Mouse (Mus musculus) neural tube, embryonic 12.5 days (tissue): ENCODE data around the gene Slc39a11. TPM values are rescaled to one million over a fixed set of nuclear protein-coding genes. Genes with fewer than 3 reads are reported as not detected.

Experiments used
- ATAC-seq: fragments of 200-750 bp; cut with Nextera tagmentation; 2 replicates; pipeline ENCODE4 v1.8.0; 2017; ENCODE audit warnings: low read depth, mild to moderate bottlenecking, moderate TSS enrichment, moderate library complexity; ENCODE audit not compliant: low FRiP score
- H3K27ac ChIP-seq: fragments of 300-500 bp; sonication (generic); 2 replicates; pipeline ENCODE4 v1.5.1; 2016
- H3K27me3 ChIP-seq: fragments of 300-500 bp; sonication (generic); replicated peaks from 2 replicates; pipeline ENCODE4 v1.6.1; 2016; ENCODE audit warnings: mild to moderate bottlenecking
- H3K36me3 ChIP-seq: fragments of 300-500 bp; sonication (generic); 2 replicates; pipeline ENCODE4 v1.6.1; 2016; ENCODE audit warnings: mild to moderate bottlenecking
- H3K4me1 ChIP-seq: fragments of 300-500 bp; sonication (generic); 2 replicates; pipeline ENCODE4 v1.6.1; 2016
- H3K4me2 ChIP-seq: fragments of 300-500 bp; sonication (generic); replicated peaks from 2 replicates; pipeline ENCODE4 v1.6.1; 2016; ENCODE audit warnings: mild to moderate bottlenecking
- H3K4me3 ChIP-seq: fragments of 300-500 bp; sonication (generic); 2 replicates; pipeline ENCODE4 v1.5.1; 2016
- H3K9ac ChIP-seq: fragments of 300-500 bp; sonication (generic); 2 replicates; pipeline ENCODE4 v1.6.1; 2016; ENCODE audit warnings: mild to moderate bottlenecking
- H3K9me3 ChIP-seq: fragments of 300-500 bp; sonication (generic); 2 replicates; pipeline ENCODE4 v1.6.1; 2016; ENCODE audit warnings: mild to moderate bottlenecking
- WGBS: fragments of 180-500 bp; shearing (Covaris S2); methylation state at CpG from one replicate; pipeline ENCODE4 v1.1.7; 2016; 5-methylcytosine and 5-hydroxymethylcytosine counted together
- polyA plus RNA-seq: library from polyadenylated mRNA; unstranded; fragments of >200 nt; fragmentation: Nextera tagmentation; extraction: Ambion mirVana; gene quantifications from 2 replicates; pipeline ENCODE4 v1.2.1, GENCODE M21; 2016

The Slc39a11 gene
- polyA plus RNA-seq, 1 experiment from 2014 or later = 26.1 TPM

GRCm38 (mm10) chr11:113355932-113356331 is 293.9 kb downstream of the Slc39a11 start:
- Histone ChIP-seq H3K4me3 (no peak overlapping the region), H3K4me1 (no peaks in the 10 kb centered on the region), H3K4me2 (no peak overlapping the region), H3K36me3 (no peaks in the 10 kb centered on the region), H3K9ac (no peak overlapping the region), H3K27me3 (no peaks in the 10 kb centered on the region), H3K9me3 (no peaks in the 10 kb centered on the region), H3K27ac (no peak overlapping the region)
- WGBS = 60% methylated on average over 5 of the region's 5 CpGs
- ATAC-seq = no peak

DNA sequence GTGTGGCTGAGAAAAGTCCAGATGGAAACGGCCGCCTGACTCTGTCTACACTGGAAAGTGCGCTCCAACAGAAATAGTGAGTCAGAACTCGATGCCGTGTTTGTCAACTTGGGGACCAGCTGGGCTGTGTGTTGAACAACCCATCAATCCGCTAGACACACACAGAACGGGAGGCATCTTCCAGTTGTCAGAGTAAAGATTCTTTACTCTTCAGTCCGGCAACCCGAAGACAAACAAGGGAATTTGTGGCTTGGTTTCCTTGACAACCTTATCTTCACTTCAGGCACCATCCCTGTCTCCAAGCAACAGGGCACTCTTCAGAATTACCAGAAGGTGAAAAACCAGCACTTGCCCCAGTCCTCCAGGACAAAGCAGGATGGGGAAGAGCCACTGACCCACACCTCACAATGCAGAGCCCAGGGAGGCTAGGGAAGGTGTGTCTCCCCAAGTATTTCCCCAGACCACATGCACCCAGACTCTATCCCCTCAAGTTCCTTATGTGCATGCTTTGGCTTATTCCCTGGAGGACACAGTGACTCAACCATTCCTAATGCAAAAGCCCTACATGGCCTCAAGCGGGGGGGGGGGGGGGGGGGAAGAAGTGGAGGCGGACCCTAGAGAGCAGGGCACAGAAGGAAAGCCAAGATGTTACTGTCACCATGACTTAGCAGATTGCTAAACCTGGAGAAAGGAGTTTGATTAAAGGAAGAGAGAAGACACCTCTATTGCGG is 297.6 kb downstream of the Slc39a11 start:
- 56% methylated on average over 12 of the region's 12 CpGs for WGBS
- no peak overlapping the region for H3K9ac ChIP-seq
- no peaks in the 10 kb centered on the region for H3K4me1 ChIP-seq
- H3K27me3 ChIP-seq = no peaks in the 10 kb centered on the region
- peaks cover 11% of the 10 kb centered on the region; the same call in 1 of the 2 replicates for H3K9me3 ChIP-seq
- ATAC-seq = no peak
- H3K4me3 ChIP-seq = no peak overlapping the region
- H3K27ac ChIP-seq = no peak overlapping the region
- H3K36me3 ChIP-seq = no peaks in the 10 kb centered on the region
- no peak overlapping the region for H3K4me2 ChIP-seq

DNA sequence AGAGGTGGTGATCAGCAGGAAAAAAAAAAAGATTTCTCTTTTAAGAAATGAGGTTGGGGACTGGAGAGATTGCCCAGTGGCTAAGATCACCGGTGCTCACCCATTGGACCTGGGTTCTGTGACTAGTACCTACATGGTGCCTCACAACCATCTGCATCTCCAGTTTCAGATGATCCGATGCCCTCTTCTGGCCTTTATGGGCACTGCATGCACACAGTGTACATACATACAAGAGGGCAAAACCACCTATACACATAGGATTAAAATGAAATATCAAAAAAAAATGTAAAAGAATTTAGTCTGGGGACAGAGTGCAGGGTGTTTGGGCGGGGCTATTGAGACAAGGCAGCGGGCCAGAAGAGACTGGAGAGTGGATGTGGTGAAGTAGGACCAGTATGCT is 299.3 kb downstream of the Slc39a11 start:
- Histone ChIP-seq H3K27ac (no peak overlapping the region), H3K27me3 (no peaks in the 10 kb centered on the region), H3K36me3 (no peaks in the 10 kb centered on the region), H3K4me3 (no peak overlapping the region), H3K4me1 (no peaks in the 10 kb centered on the region), H3K4me2 (no peak overlapping the region), H3K9ac (no peak overlapping the region), H3K9me3 (peaks cover 11% of the 10 kb centered on the region; the same call in 1 of the 2 replicates)
- WGBS = 94% methylated on average over 4 of the region's 4 CpGs
- no peak for ATAC-seq

- Histone ChIP-seq H3K27ac (no peak overlapping the region; the same call in 1 of the 2 replicates), H3K4me2 (no peak overlapping the region), H3K36me3 (no peaks in the 10 kb centered on the region), H3K9ac (no peak overlapping the region), H3K4me3 (no peak overlapping the region), H3K9me3 (peaks cover 11% of the 10 kb centered on the region; the same call in 1 of the 2 replicates), H3K27me3 (no peaks in the 10 kb centered on the region), H3K4me1 (no peaks in the 10 kb centered on the region)
- ATAC-seq = no peak
- WGBS = 73% methylated on average over 9 of the region's 9 CpGs
Observed at GRCm38 (mm10) chr11:113346895-113347514, 302.9 kb downstream of the Slc39a11 start.

GRCm38 (mm10) chr11:113339770-113340169 is 310.1 kb downstream of the Slc39a11 start:
- Histone ChIP-seq H3K9ac (no peak overlapping the region), H3K4me3 (no peak overlapping the region), H3K27me3 (no peaks in the 10 kb centered on the region), H3K9me3 (no peaks in the 10 kb centered on the region), H3K4me1 (0 out of 2 replicates have a peak, but pooled peaks cover under 1% of the 10 kb centered on the region), H3K4me2 (no peak overlapping the region), H3K36me3 (no peaks in the 10 kb centered on the region), H3K27ac (no peak overlapping the region)
- no peak for ATAC-seq
- 86% methylated on average over 8 of the region's 8 CpGs for WGBS

DNA sequence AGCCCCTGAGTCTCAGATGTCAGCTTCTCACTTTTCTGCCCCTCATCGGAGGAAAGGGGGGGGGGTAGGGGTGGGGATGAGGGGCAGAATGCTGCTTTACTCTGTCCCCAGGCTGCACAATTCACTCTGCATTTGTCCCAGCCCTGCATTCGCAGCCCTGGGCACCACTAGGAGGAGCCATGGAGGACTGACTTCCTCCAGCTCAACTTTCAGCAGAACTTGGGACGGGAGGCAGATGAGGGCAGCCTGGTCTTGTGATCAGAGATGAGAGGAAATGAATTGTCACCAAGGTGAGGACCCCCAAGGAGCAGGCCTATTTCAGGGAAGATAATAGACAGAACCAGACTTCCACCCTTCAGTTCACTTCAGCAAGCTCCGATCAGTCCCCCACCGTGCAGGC is 311.3 kb downstream of the Slc39a11 start:
- H3K27me3 ChIP-seq = no peaks in the 10 kb centered on the region
- WGBS = 57% methylated on average over 5 of the region's 5 CpGs
- no peak for ATAC-seq
- H3K27ac ChIP-seq = no peak overlapping the region
- peaks cover 12% of the 10 kb centered on the region; the same call in 1 of the 2 replicates for H3K4me1 ChIP-seq
- H3K4me3 ChIP-seq = no peak overlapping the region
- no peak overlapping the region for H3K9ac ChIP-seq
- no peak overlapping the region for H3K4me2 ChIP-seq
- no peaks in the 10 kb centered on the region for H3K36me3 ChIP-seq
- H3K9me3 ChIP-seq = no peaks in the 10 kb centered on the region

GRCm38 (mm10) chr11:113335706-113336105 is 314.2 kb downstream of the Slc39a11 start:
- no peaks in the 10 kb centered on the region for H3K9me3 ChIP-seq
- 87% methylated on average over 5 of the region's 5 CpGs for WGBS
- no peaks in the 10 kb centered on the region for H3K36me3 ChIP-seq
- H3K27me3 ChIP-seq = 0 out of 2 replicates have a peak, but pooled peaks cover 2% of the 10 kb centered on the region
- no peak overlapping the region for H3K4me3 ChIP-seq
- H3K27ac ChIP-seq = no peak overlapping the region
- H3K9ac ChIP-seq = no peak overlapping the region
- H3K4me1 ChIP-seq = peaks cover 13% of the 10 kb centered on the region; the same call in 1 of the 2 replicates
- no peak overlapping the region for H3K4me2 ChIP-seq
- no peak for ATAC-seq

DNA sequence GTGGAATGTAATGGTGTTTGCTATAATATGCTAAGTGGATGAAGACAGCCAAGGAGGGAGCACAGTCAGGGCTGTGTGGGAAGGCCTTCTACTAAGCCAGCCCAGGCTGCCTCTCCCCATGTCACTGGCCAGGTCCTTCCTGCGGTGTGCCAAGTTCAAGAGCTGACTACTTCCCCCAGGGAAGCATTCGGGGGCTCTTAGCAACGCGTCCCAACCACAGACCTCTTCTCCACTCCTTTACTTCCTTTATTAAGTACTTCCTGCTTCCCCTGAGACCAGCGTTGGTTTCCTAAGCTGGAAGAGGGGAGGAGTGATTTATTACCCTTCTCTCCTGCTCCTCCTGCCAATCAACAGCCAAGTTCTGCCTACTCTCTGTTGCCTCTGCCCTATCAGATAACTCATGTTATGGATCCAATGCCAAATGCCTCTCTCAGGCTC is 315.4 kb downstream of the Slc39a11 start:
- H3K4me2 ChIP-seq = no peak overlapping the region
- H3K27ac ChIP-seq = no peak overlapping the region
- no peaks in the 10 kb centered on the region for H3K36me3 ChIP-seq
- 0 out of 2 replicates have a peak, but pooled peaks cover 2% of the 10 kb centered on the region for H3K27me3 ChIP-seq
- no peaks in the 10 kb centered on the region for H3K9me3 ChIP-seq
- H3K4me1 ChIP-seq = peaks cover 13% of the 10 kb centered on the region; the same call in 1 of the 2 replicates
- 68% methylated on average over 5 of the region's 5 CpGs for WGBS
- no peak for ATAC-seq
- H3K4me3 ChIP-seq = no peak overlapping the region
- no peak overlapping the region for H3K9ac ChIP-seq

DNA sequence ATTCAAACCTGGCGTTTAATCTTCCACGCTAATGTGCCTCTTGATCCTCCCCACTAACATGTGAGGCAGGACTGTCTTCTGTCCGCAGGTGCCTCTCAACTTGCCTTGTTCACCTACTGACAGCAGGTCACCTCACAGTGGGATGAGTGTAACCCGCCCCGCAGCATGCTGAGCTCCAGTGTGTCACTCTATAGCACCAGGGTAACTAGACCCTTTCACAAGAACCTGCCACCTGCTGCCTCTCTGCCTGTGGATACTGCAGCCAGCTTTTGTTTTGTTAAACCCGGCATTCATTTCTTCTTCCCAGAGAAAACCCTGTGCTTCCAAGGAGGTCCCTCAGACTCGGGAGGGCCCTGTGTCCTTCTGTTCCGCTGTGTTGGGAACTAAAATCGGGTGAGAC is 316.3 kb downstream of the Slc39a11 start:
- Histone ChIP-seq H3K4me1 (peaks cover 13% of the 10 kb centered on the region; the same call in 1 of the 2 replicates), H3K36me3 (no peaks in the 10 kb centered on the region), H3K9ac (no peak overlapping the region), H3K4me2 (no peak overlapping the region), H3K27me3 (0 out of 2 replicates have a peak, but pooled peaks cover 2% of the 10 kb centered on the region), H3K27ac (no peak overlapping the region), H3K4me3 (no peak overlapping the region), H3K9me3 (no peaks in the 10 kb centered on the region)
- WGBS = 40% methylated on average over 9 of the region's 9 CpGs
- no peak for ATAC-seq

DNA sequence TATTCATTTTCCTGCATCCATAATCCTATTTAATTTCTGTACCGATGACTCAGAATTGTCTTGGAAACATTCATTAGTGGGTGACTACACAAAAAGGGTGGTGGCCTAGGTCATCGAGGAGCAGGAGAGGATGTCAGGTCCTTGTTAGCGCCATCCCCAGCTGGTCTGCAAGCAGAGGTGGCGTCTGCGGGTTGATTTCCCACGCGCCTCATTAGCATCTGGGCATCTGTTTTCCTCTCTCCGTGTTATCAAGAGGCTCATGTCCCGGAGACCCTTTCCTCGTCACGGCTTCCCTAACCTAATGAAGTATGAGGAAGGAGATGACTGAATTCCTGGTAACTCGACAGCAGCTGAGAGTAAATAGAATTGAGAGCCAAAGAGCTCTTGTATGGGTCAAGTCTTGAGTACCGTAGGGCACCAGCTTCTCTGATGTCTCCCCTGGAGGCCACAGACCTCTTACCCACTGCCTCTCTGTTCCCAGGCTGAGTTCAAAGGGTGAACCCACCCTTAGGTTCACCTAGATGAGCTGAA is 319.8 kb downstream of the Slc39a11 start:
- Histone ChIP-seq H3K4me2 (no peak overlapping the region), H3K27me3 (0 out of 2 replicates have a peak, but pooled peaks cover 2% of the 10 kb centered on the region), H3K4me3 (no peak overlapping the region), H3K27ac (no peak overlapping the region), H3K9me3 (no peaks in the 10 kb centered on the region), H3K4me1 (peaks cover 20% of the 10 kb centered on the region), H3K36me3 (no peaks in the 10 kb centered on the region), H3K9ac (no peak overlapping the region)
- ATAC-seq = no peak
- 71% methylated on average over 13 of the region's 13 CpGs for WGBS

- no peak for ATAC-seq
- no peak overlapping the region for H3K9ac ChIP-seq
- no peaks in the 10 kb centered on the region for H3K9me3 ChIP-seq
- H3K4me2 ChIP-seq = no peak overlapping the region
- no peak overlapping the region for H3K27ac ChIP-seq
- no peak overlapping the region for H3K4me3 ChIP-seq
- no peaks in the 10 kb centered on the region for H3K36me3 ChIP-seq
- H3K4me1 ChIP-seq = peaks cover 11% of the 10 kb centered on the region; the same call in 1 of the 2 replicates
- WGBS = 57% methylated on average over 3 of the region's 3 CpGs
- H3K27me3 ChIP-seq = 0 out of 2 replicates have a peak, but pooled peaks cover 2% of the 10 kb centered on the region
Observed at GRCm38 (mm10) chr11:113327499-113328062, 322.3 kb downstream of the Slc39a11 start.
